Mouse (Mus musculus): ENCODE results near the gene Atp2c2.

GRCm38 (mm10) chr8:119717765-119718164 lies 18.0 kb downstream of the Atp2c2 start:
- TF ChIP-seq POLR2A (IDR thresholded peaks at IDR 0.05; ENCODE audit: low read depth, low read length) (no peak), CTCF (IDR thresholded peaks at IDR 0.05; ENCODE audit: extremely low read depth, insufficient read length, insufficient replicate concordance, low read depth, low read length) (peak; percentile 53; the same call in 1 of the 2 replicates)
